Mouse (Mus musculus): ENCODE results near the gene Ms4a15. TPM values are rescaled to one million over a fixed set of nuclear protein-coding genes. Genes with fewer than 3 reads are reported as not detected.

Ms4a15 gene
- total and polyA plus RNA-seq, 3 experiments = not detected

- Histone ChIP-seq H3K79me2 (replicated peaks; ENCODE audit: control insufficient read depth, insufficient read depth, low read length) (no peaks in the 10 kb centered on the region), H3K9ac (ENCODE audit: low read depth, low read length) (no peak within 1 kb of the TSS), H3K4me3 (no peak within 1 kb of the TSS), H3K27me3 (ENCODE audit: control insufficient read depth, insufficient read depth, low read length) (no peaks in the 10 kb centered on the region), H3K36me3 (ENCODE audit: control insufficient read depth, insufficient read depth, low read length) (no peaks in the 10 kb centered on the region), H3K4me1 (ENCODE audit: control insufficient read depth, insufficient read depth, low read length) (no peaks in the 10 kb centered on the region), H3K27ac (peak within 1 kb of the TSS; percentile 52)
- TF ChIP-seq POLR2A (IDR thresholded peaks at IDR 0.05; ENCODE audit: insufficient read depth, low read depth, low read length) = no peak
- TF ChIP-seq EP300 (IDR thresholded peaks at IDR 0.05; ENCODE audit: insufficient read depth, low read depth, low read length) = no peak
- TF ChIP-seq CTCF (IDR thresholded peaks at IDR 0.05) = no peak
- WGBS = 32% methylated on average over 4 of the region's 4 CpGs
- no peak for DNase-seq
- intact Hi-C loops (cut with DNase I) = no loop called here
Measured at GRCm38 (mm10) chr19:10974238-10974865, 18.7 kb downstream of the Ms4a15 start, which contains the start of gene Ms4a10. TSS of gene Ms4a10 (minus strand) at chr19:10974670.

- no peak for TF ChIP-seq POLR2A (IDR thresholded peaks at IDR 0.05; ENCODE audit: insufficient read depth, low read depth, low read length)
- TF ChIP-seq EP300 (IDR thresholded peaks at IDR 0.05; ENCODE audit: insufficient read depth, low read depth, low read length) = no peak
- no peak for TF ChIP-seq CTCF (IDR thresholded peaks at IDR 0.05)
- Histone ChIP-seq H3K27me3 (ENCODE audit: control insufficient read depth, insufficient read depth, low read length) (no peaks in the 10 kb centered on the region), H3K9ac (ENCODE audit: low read depth, low read length) (no peak overlapping the region), H3K4me3 (no peak overlapping the region), H3K4me1 (ENCODE audit: control insufficient read depth, insufficient read depth, low read length) (no peaks in the 10 kb centered on the region), H3K27ac (no peak overlapping the region), H3K79me2 (replicated peaks; ENCODE audit: control insufficient read depth, insufficient read depth, low read length) (no peaks in the 10 kb centered on the region), H3K36me3 (ENCODE audit: control insufficient read depth, insufficient read depth, low read length) (no peaks in the 10 kb centered on the region)
- WGBS = 81% methylated on average over 2 of the region's 2 CpGs
- intact Hi-C loops (cut with DNase I) = no loop called here
- DNase-seq = no peak
Measured at GRCm38 (mm10) chr19:10973187-10973586, 19.9 kb downstream of the Ms4a15 start.

GRCm38 (mm10) chr19:10972660-10973059 lies 20.4 kb downstream of the Ms4a15 start:
- H3K27me3 ChIP-seq (ENCODE audit: control insufficient read depth, insufficient read depth, low read length) = no peaks in the 10 kb centered on the region
- no peaks in the 10 kb centered on the region for H3K36me3 ChIP-seq (ENCODE audit: control insufficient read depth, insufficient read depth, low read length)
- no peak overlapping the region for H3K9ac ChIP-seq (ENCODE audit: low read depth, low read length)
- no peaks in the 10 kb centered on the region for H3K4me1 ChIP-seq (ENCODE audit: control insufficient read depth, insufficient read depth, low read length)
- no peak overlapping the region for H3K27ac ChIP-seq
- no peaks in the 10 kb centered on the region for H3K79me2 ChIP-seq (replicated peaks; ENCODE audit: control insufficient read depth, insufficient read depth, low read length)
- no peak for TF ChIP-seq CTCF (IDR thresholded peaks at IDR 0.05)
- no peak for TF ChIP-seq POLR2A (IDR thresholded peaks at IDR 0.05; ENCODE audit: insufficient read depth, low read depth, low read length)
- no peak for TF ChIP-seq EP300 (IDR thresholded peaks at IDR 0.05; ENCODE audit: insufficient read depth, low read depth, low read length)
- intact Hi-C loops (cut with DNase I) = no loop called here
- WGBS = 81% methylated on average over 3 of the region's 3 CpGs
- DNase-seq = no peak
- H3K4me3 ChIP-seq = no peak overlapping the region

GRCm38 (mm10) chr19:10970457-10970856 lies 22.6 kb downstream of the Ms4a15 start:
- 12% methylated on average over 3 of the region's 3 CpGs for WGBS
- H3K27ac ChIP-seq = no peak overlapping the region
- no peak for DNase-seq
- H3K9ac ChIP-seq (ENCODE audit: low read depth, low read length) = no peak overlapping the region
- H3K27me3 ChIP-seq (ENCODE audit: control insufficient read depth, insufficient read depth, low read length) = no peaks in the 10 kb centered on the region
- TF ChIP-seq CTCF (IDR thresholded peaks at IDR 0.05) (no peak), POLR2A (IDR thresholded peaks at IDR 0.05; ENCODE audit: insufficient read depth, low read depth, low read length) (no peak), EP300 (IDR thresholded peaks at IDR 0.05; ENCODE audit: insufficient read depth, low read depth, low read length) (no peak)
- H3K4me3 ChIP-seq = no peak overlapping the region
- no peaks in the 10 kb centered on the region for H3K79me2 ChIP-seq (replicated peaks; ENCODE audit: control insufficient read depth, insufficient read depth, low read length)
- no peaks in the 10 kb centered on the region for H3K36me3 ChIP-seq (ENCODE audit: control insufficient read depth, insufficient read depth, low read length)
- intact Hi-C loops (cut with DNase I) = no loop called here
- no peaks in the 10 kb centered on the region for H3K4me1 ChIP-seq (ENCODE audit: control insufficient read depth, insufficient read depth, low read length)

- H3K4me1 ChIP-seq (ENCODE audit: control insufficient read depth, insufficient read depth, low read length) = no peaks in the 10 kb centered on the region
- no peaks in the 10 kb centered on the region for H3K36me3 ChIP-seq (ENCODE audit: control insufficient read depth, insufficient read depth, low read length)
- no peak for DNase-seq
- no peak overlapping the region for H3K9ac ChIP-seq (ENCODE audit: low read depth, low read length)
- no peak for TF ChIP-seq CTCF (IDR thresholded peaks at IDR 0.05)
- no peak for TF ChIP-seq EP300 (IDR thresholded peaks at IDR 0.05; ENCODE audit: insufficient read depth, low read depth, low read length)
- TF ChIP-seq POLR2A (IDR thresholded peaks at IDR 0.05; ENCODE audit: insufficient read depth, low read depth, low read length) = no peak
- WGBS = 83% methylated on average over 7 of the region's 7 CpGs
- H3K79me2 ChIP-seq (replicated peaks; ENCODE audit: control insufficient read depth, insufficient read depth, low read length) = no peaks in the 10 kb centered on the region
- no peaks in the 10 kb centered on the region for H3K27me3 ChIP-seq (ENCODE audit: control insufficient read depth, insufficient read depth, low read length)
- intact Hi-C loops (cut with DNase I) = no loop called here
- no peak overlapping the region for H3K27ac ChIP-seq
- H3K4me3 ChIP-seq = no peak overlapping the region
Measured at GRCm38 (mm10) chr19:10968578-10968977, 24.5 kb downstream of the Ms4a15 start.

GRCm38 (mm10) chr19:10965721-10966120 lies 27.3 kb downstream of the Ms4a15 start:
- Histone ChIP-seq H3K36me3 (ENCODE audit: control insufficient read depth, insufficient read depth, low read length) (no peaks in the 10 kb centered on the region), H3K79me2 (replicated peaks; ENCODE audit: control insufficient read depth, insufficient read depth, low read length) (no peaks in the 10 kb centered on the region), H3K27ac (no peak overlapping the region), H3K9ac (ENCODE audit: low read depth, low read length) (no peak overlapping the region), H3K4me3 (no peak overlapping the region), H3K4me1 (ENCODE audit: control insufficient read depth, insufficient read depth, low read length) (no peaks in the 10 kb centered on the region), H3K27me3 (ENCODE audit: control insufficient read depth, insufficient read depth, low read length) (no peaks in the 10 kb centered on the region)
- WGBS = 72% methylated on average over 7 of the region's 7 CpGs
- TF ChIP-seq EP300 (IDR thresholded peaks at IDR 0.05; ENCODE audit: insufficient read depth, low read depth, low read length) (no peak), CTCF (IDR thresholded peaks at IDR 0.05) (no peak), POLR2A (IDR thresholded peaks at IDR 0.05; ENCODE audit: insufficient read depth, low read depth, low read length) (no peak)
- DNase-seq = no peak
- intact Hi-C loops (cut with DNase I) = no loop called here

Measured in heart, adult 2 months (tissue).